Mouse (Mus musculus) C2C12 (cell line): ENCODE data around the gene Il17rc. TPM values are rescaled to one million over a fixed set of nuclear protein-coding genes. Genes with fewer than 3 reads are reported as not detected.
A peak's percentile ranks its signal among the peaks of the same experiment; 100 is the strongest.

Source experiments
- H3K27me3 ChIP-seq: one replicate; pipeline ENCODE4 v1.6.1; 2011; ENCODE audit not compliant: control insufficient read depth, insufficient read depth, insufficient read length
- H3K36me3 ChIP-seq: one replicate; pipeline ENCODE4 v1.6.1; 2011; ENCODE audit not compliant: control insufficient read depth, insufficient read depth
- H3K4me3 ChIP-seq: one replicate; pipeline ENCODE4 v1.5.1; 2011; ENCODE audit warnings: mild to moderate bottlenecking, control low read depth; ENCODE audit not compliant: poor library complexity, insufficient read depth, severe bottlenecking
- H3K79me2 ChIP-seq: one replicate; pipeline ENCODE4 v1.6.1; 2011; ENCODE audit not compliant: control insufficient read depth, insufficient read depth
- H3K79me3 ChIP-seq: one replicate; pipeline ENCODE4 v1.6.1; 2011; ENCODE audit warnings: low read depth, control low read depth
- H3ac ChIP-seq: one replicate; pipeline ENCODE3; 2011; ENCODE audit warnings: low read depth; ENCODE audit not compliant: control insufficient read depth, insufficient read length
- CEBPB ChIP-seq: IDR thresholded peaks from one replicate; pipeline ENCODE4 v1.6.1; 2011; ENCODE audit warnings: low read depth, mild to moderate bottlenecking, control low read depth, moderate library complexity
- CTCF ChIP-seq: IDR thresholded peaks from one replicate; pipeline ENCODE4 v1.5.1; 2011; ENCODE audit not compliant: control insufficient read depth, insufficient read depth, insufficient read length
- FOSL1 ChIP-seq: IDR thresholded peaks from one replicate; pipeline ENCODE4 v1.8.0; 2011; ENCODE audit warnings: mild to moderate bottlenecking, low read length; ENCODE audit not compliant: poor library complexity, insufficient read depth, severe bottlenecking
- MAX ChIP-seq: IDR thresholded peaks from one replicate; pipeline ENCODE4 v1.6.1; 2011; ENCODE audit warnings: mild to moderate bottlenecking, control low read depth
- MYOD1 ChIP-seq: IDR thresholded peaks from one replicate; pipeline ENCODE4 v1.6.1; 2011; ENCODE audit warnings: low read depth; ENCODE audit not compliant: control insufficient read depth, insufficient read length
- MYOG ChIP-seq: IDR thresholded peaks from one replicate; pipeline ENCODE4 v1.6.1; 2011; ENCODE audit not compliant: control insufficient read depth, insufficient read length; ENCODE audit errors: extremely low read depth
- USF1 ChIP-seq: IDR thresholded peaks from one replicate; pipeline ENCODE4 v1.6.1; 2011; ENCODE audit warnings: low read depth, mild to moderate bottlenecking, control low read depth, moderate library complexity
- polyA plus RNA-seq: library from polyadenylated mRNA; unstranded; fragments of >200 nt; fragmentation: generic; extraction: Trizol; gene quantifications from one replicate; pipeline ENCODE4 v1.2.1, GENCODE M21; 2012; ENCODE audit warnings: missing spikeins

Il17rc gene
- polyA plus RNA-seq, 1 experiment, result 36.2 TPM

DNA sequence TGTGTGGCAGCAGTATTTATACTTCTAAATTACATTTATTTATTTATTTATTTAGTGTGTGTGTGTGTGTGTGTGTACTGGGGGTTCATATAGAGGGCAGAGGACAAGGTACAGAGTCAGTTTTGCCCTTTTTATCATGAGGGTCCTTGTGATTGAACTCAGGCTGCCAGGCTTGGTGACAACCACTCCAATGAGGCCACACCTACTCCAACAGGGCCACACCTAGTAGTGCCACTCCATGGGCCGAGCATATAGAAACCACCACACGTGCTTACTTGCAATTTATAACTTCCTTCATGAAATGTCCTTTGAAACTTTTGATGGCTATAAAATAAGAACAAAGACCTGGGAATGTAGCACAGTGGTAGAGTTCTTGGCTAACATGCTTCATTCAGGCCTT lies 2.0 kb downstream of the Il17rc start:
- no peak overlapping the region for H3ac ChIP-seq
- peaks cover 1% of the 10 kb centered on the region for H3K79me3 ChIP-seq
- no peak overlapping the region for H3K4me3 ChIP-seq
- H3K27me3 ChIP-seq, result no peaks in the 10 kb centered on the region
- TF ChIP-seq USF1, result no peak
- no peak for TF ChIP-seq MYOD1
- no peak for TF ChIP-seq MAX
- TF ChIP-seq CEBPB, result no peak
- no peak for TF ChIP-seq CTCF
- no peak for TF ChIP-seq FOSL1
- no peaks in the 10 kb centered on the region for H3K79me2 ChIP-seq
- no peaks in the 10 kb centered on the region for H3K36me3 ChIP-seq

DNA sequence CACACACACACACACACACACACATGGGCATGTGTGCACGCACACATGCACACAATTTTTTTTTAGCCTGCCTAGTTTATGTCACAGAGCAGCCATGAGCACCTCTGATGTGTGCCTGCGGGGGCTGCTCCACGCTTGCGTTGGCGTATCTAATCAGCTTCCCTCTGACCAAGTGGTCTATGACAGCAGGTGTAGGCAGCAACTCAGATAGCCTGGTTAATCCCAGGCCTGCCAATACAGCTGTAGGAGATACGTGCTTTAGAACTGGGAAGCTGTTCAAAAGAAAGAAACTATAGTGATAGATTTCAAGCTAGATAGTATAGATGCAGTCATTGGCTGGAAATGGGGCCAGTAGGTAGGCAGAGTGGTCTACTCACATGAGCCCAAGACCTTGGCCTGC lies 2.5 kb downstream of the Il17rc start:
- Histone ChIP-seq H3K79me3 (peaks cover 1% of the 10 kb centered on the region), H3K4me3 (no peak overlapping the region), H3K79me2 (no peaks in the 10 kb centered on the region), H3ac (no peak overlapping the region), H3K36me3 (no peaks in the 10 kb centered on the region), H3K27me3 (no peaks in the 10 kb centered on the region)
- TF ChIP-seq CTCF (no peak), MYOG (no peak), MAX (no peak), MYOD1 (no peak), CEBPB (no peak), USF1 (no peak), FOSL1 (no peak)

DNA sequence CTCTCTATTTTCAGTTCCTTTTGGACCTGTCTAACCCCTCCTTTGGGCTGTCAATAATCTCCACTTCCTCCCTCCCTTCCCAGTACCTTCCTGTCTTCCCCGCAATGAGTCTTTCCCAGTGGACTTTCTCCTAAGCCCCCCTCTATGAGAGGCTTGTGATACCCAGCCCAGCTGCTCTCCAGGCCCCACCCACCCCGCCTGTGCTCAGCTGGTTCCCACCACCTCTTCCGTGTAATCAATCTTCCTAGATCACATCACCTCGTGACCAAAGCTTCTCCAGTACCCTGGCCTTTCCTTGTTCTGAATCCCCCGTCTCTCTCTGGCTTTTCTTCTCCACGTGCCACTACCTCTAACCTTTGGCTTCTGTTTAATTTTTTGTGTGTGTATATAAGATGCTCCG lies 6.1 kb downstream of the Il17rc start:
- H3ac ChIP-seq, result no peak overlapping the region
- TF ChIP-seq USF1 (no peak), MYOG (no peak), MYOD1 (no peak), MAX (no peak), CTCF (no peak), FOSL1 (no peak), CEBPB (no peak)
- no peak overlapping the region for H3K4me3 ChIP-seq
- no peaks in the 10 kb centered on the region for H3K27me3 ChIP-seq
- no peaks in the 10 kb centered on the region for H3K79me2 ChIP-seq
- no peaks in the 10 kb centered on the region for H3K36me3 ChIP-seq
- H3K79me3 ChIP-seq, result no peaks in the 10 kb centered on the region

DNA sequence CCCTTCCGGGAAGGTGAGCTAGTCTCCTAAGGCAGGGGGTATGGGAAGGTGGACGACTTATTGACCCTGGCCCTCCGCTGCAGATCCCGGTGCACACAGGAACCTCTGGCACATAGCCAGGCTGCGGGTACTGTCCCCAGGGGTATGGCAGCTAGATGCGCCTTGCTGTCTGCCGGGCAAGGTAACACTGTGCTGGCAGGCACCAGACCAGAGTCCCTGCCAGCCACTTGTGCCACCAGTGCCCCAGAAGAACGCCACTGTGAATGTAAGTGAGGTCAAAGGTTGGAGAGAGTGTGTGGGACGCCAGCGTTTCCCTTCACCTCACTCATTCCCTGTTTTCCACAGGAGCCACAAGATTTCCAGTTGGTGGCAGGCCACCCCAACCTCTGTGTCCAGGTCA lies 7.7 kb downstream of the Il17rc start:
- Histone ChIP-seq H3K4me3 (no peak overlapping the region), H3ac (no peak overlapping the region), H3K36me3 (no peaks in the 10 kb centered on the region), H3K27me3 (no peaks in the 10 kb centered on the region), H3K79me2 (no peaks in the 10 kb centered on the region), H3K79me3 (no peaks in the 10 kb centered on the region)
- TF ChIP-seq FOSL1, result no peak
- TF ChIP-seq CEBPB, result no peak
- TF ChIP-seq USF1, result no peak
- TF ChIP-seq CTCF, result no peak
- no peak for TF ChIP-seq MAX
- no peak for TF ChIP-seq MYOG
- no peak for TF ChIP-seq MYOD1

DNA sequence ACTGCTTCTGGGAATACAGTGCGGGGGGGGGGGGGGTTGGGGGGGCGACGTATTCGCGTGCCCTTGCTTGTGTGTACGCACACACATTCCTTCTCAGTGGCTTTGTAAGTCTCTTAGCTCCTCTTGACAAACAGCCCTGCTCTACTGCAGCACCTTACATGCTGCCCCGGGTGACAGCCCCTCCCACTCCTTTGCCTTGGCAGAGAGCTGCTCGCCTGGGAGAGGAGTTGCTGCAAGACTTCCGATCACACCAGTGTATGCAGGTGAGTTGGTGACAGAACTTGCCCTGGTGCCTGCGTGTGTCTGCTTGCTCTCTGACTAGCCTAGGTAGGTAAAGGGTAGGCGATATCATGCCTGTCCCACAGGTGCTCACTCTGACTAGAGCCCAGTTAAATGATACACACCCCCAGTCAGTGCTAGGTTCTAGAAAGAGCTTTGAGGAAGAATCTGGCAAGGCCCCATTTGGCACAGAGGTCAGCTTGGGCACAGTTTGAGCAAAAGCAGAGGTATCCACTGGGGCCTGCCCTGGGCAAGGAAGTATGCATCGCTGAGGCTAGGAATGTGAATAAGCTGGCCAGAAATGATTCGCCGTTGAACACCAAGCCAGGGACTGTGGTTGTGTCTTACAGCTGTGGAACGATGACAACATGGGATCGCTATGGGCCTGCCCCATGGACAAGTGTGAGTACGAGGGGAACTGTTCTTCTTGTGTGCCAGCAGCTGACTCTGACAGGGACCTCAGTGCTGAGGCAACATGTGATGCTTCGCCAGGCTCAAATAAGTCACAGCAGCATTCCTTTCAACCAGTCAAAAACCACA lies 9.5 kb downstream of the Il17rc start:
- Histone ChIP-seq H3ac (no peak overlapping the region), H3K79me2 (no peaks in the 10 kb centered on the region), H3K36me3 (no peaks in the 10 kb centered on the region), H3K27me3 (no peaks in the 10 kb centered on the region), H3K79me3 (no peaks in the 10 kb centered on the region), H3K4me3 (no peak overlapping the region)
- TF ChIP-seq MYOD1 (peak; percentile 87), MYOG (no peak), USF1 (peak; percentile 65)

DNA sequence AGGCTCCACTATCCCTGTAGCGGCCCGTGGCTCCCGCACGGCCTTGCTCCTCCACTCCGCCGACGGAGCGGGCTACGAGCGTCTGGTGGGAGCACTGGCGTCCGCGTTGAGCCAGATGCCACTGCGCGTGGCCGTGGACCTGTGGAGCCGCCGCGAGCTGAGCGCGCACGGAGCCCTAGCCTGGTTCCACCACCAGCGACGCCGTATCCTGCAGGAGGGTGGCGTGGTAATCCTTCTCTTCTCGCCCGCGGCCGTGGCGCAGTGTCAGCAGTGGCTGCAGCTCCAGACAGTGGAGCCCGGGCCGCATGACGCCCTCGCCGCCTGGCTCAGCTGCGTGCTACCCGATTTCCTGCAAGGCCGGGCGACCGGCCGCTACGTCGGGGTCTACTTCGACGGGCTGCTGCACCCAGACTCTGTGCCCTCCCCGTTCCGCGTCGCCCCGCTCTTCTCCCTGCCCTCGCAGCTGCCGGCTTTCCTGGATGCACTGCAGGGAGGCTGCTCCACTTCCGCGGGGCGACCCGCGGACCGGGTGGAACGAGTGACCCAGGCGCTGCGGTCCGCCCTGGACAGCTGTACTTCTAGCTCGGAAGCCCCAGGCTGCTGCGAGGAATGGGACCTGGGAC lies 11.4 kb downstream of the Il17rc start:
- Histone ChIP-seq H3K79me2 (no peaks in the 10 kb centered on the region), H3ac (no peak overlapping the region)
- TF ChIP-seq FOSL1 (no peak), USF1 (no peak), CTCF (no peak), CEBPB (no peak), MYOG (no peak), MYOD1 (no peak), MAX (no peak)

More for the DNA sequence above, 11.4 kb downstream of the Il17rc start:
- Histone ChIP-seq H3K27me3 (no peaks in the 10 kb centered on the region), H3K4me3 (no peak overlapping the region), H3K79me3 (no peaks in the 10 kb centered on the region), H3K36me3 (no peaks in the 10 kb centered on the region)
